Mouse (Mus musculus) bone marrow macrophage, adult 2 months (primary cell): ENCODE data around the gene Galnt7. TPM values are rescaled to one million over a fixed set of nuclear protein-coding genes. Genes with fewer than 3 reads are reported as not detected.

Experiments
- H3K27ac ChIP-seq: 2 replicates; pipeline ENCODE4 v1.5.1; 2012; ENCODE audit warnings: low read depth, low read length; ENCODE audit not compliant: insufficient read depth
- H3K4me1 ChIP-seq: 2 replicates; pipeline ENCODE4 v1.6.1; 2012; ENCODE audit warnings: low read length; ENCODE audit not compliant: control insufficient read depth, insufficient read depth
- H3K4me3 ChIP-seq: 2 replicates; pipeline ENCODE4 v1.5.1; 2012; ENCODE audit warnings: mild to moderate bottlenecking, low read length, moderate library complexity; ENCODE audit not compliant: insufficient read depth
- CTCF ChIP-seq: IDR thresholded peaks from 2 replicates; pipeline ENCODE4 v1.5.1; 2012; ENCODE audit warnings: low read depth, mild to moderate bottlenecking, low read length, moderate library complexity
- POLR2A ChIP-seq: IDR thresholded peaks from 2 replicates; pipeline ENCODE4 v1.6.1; 2012; ENCODE audit warnings: mild to moderate bottlenecking, low read depth, low read length, borderline replicate concordance
- polyA plus RNA-seq: library from polyadenylated mRNA; stranded (reverse); fragments of >200 nt; gene quantifications from 2 replicates; pipeline ENCODE4 v1.2.4, GENCODE M21; 2012; ENCODE audit not compliant: missing spikeins, insufficient read depth, insufficient read length

Gene Galnt7
- 24.7 and 25.3 TPM in 2 replicates for polyA plus RNA-seq

GRCm38 (mm10) chr8:57652456-57653055, at the start of gene Galnt7:
Galnt7 (minus strand) TSS chr8:57653032.
- H3K4me1 ChIP-seq = peaks cover 27% of the 10 kb centered on the region

GRCm38 (mm10) chr8:57688633-57689032, 35.8 kb upstream of the Galnt7 start:
- H3K4me3 ChIP-seq = no peak overlapping the region
- no peak for TF ChIP-seq POLR2A
- TF ChIP-seq CTCF = no peak
- no peaks in the 10 kb centered on the region for H3K4me1 ChIP-seq
- no peak overlapping the region for H3K27ac ChIP-seq

More at GRCm38 (mm10) chr8:57652456-57653055, at the start of gene Galnt7:
- peak within 1 kb of the TSS; percentile 99 for H3K4me3 ChIP-seq
- peak within 1 kb of the TSS; percentile 96 for H3K27ac ChIP-seq
- TF ChIP-seq POLR2A (0 out of 2 replicates have a peak, but pooled peaks have one; percentile 20), CTCF (no peak)

GRCm38 (mm10) chr8:57685803-57686202, 33.0 kb upstream of the Galnt7 start:
- no peak for TF ChIP-seq POLR2A
- H3K4me1 ChIP-seq = no peaks in the 10 kb centered on the region
- no peak overlapping the region for H3K27ac ChIP-seq
- H3K4me3 ChIP-seq = no peak overlapping the region

- H3K4me1 ChIP-seq = no peaks in the 10 kb centered on the region
- no peak for TF ChIP-seq POLR2A
- TF ChIP-seq CTCF = no peak
- no peak overlapping the region for H3K4me3 ChIP-seq
- H3K27ac ChIP-seq = no peak overlapping the region
Measured at GRCm38 (mm10) chr8:57680044-57680443, 27.2 kb upstream of the Galnt7 start.

GRCm38 (mm10) chr8:57664121-57664520, 11.3 kb upstream of the Galnt7 start:
- no peak for TF ChIP-seq CTCF
- no peak overlapping the region for H3K4me3 ChIP-seq
- H3K4me1 ChIP-seq = peaks cover 6% of the 10 kb centered on the region
- no peak overlapping the region for H3K27ac ChIP-seq

GRCm38 (mm10) chr8:57660019-57660418, 7.2 kb upstream of the Galnt7 start:
- Histone ChIP-seq H3K4me1 (peaks cover 7% of the 10 kb centered on the region), H3K4me3 (no peak overlapping the region)

GRCm38 (mm10) chr8:57656446-57656845, 3.6 kb upstream of the Galnt7 start:
- TF ChIP-seq POLR2A (no peak), CTCF (no peak)
- H3K27ac ChIP-seq = no peak overlapping the region
- no peak overlapping the region for H3K4me3 ChIP-seq
- peaks cover 12% of the 10 kb centered on the region for H3K4me1 ChIP-seq

More at GRCm38 (mm10) chr8:57660019-57660418, 7.2 kb upstream of the Galnt7 start:
- TF ChIP-seq CTCF (no peak), POLR2A (no peak)
- H3K27ac ChIP-seq = no peak overlapping the region

GRCm38 (mm10) chr8:57654146-57654545, 1.3 kb upstream of the Galnt7 start:
- H3K4me3 ChIP-seq = peak overlapping the region; percentile 76
- no peak for TF ChIP-seq POLR2A
- no peak for TF ChIP-seq CTCF
- peaks cover 20% of the 10 kb centered on the region for H3K4me1 ChIP-seq
- peak overlapping the region; percentile 86; the same call in 1 of the 2 replicates for H3K27ac ChIP-seq

- H3K27ac ChIP-seq = peak overlapping the region; percentile 86
- H3K4me1 ChIP-seq = peaks cover 24% of the 10 kb centered on the region
- no peak for TF ChIP-seq POLR2A
- no peak for TF ChIP-seq CTCF
- peak overlapping the region; percentile 76 for H3K4me3 ChIP-seq
Measured at GRCm38 (mm10) chr8:57653768-57654125, 915 bp upstream of the Galnt7 start.

GRCm38 (mm10) chr8:57653056-57653767, 380 bp upstream of the Galnt7 start:
- TF ChIP-seq POLR2A (no peak), CTCF (no peak; the same call in 1 of the 2 replicates)
- H3K4me1 ChIP-seq = peaks cover 26% of the 10 kb centered on the region
- H3K4me3 ChIP-seq = peak overlapping the region; percentile 76
- peak overlapping the region; percentile 86 for H3K27ac ChIP-seq
